Mouse (Mus musculus) lung, adult 2 months (tissue): ENCODE data around the gene Nccrp1. TPM values are rescaled to one million over a fixed set of nuclear protein-coding genes. Genes with fewer than 3 reads are reported as not detected.

Experiments used
- DNase-seq: peaks from one replicate; pipeline ENCODE4 v3.0.0; 2022
- H3K4me1 ChIP-seq: fragments of 200-500 bp; 2 replicates; pipeline ENCODE4 v1.6.1; 2011; ENCODE audit warnings: low read length; ENCODE audit not compliant: control insufficient read depth, insufficient read depth
- H3K4me3 ChIP-seq: fragments of 200-500 bp; replicated peaks from 2 replicates; pipeline ENCODE3; 2011; ENCODE audit warnings: low read depth, mild to moderate bottlenecking, control low read depth, low read length; ENCODE audit errors: extremely low read depth
- CTCF ChIP-seq: fragments of 200-500 bp; IDR thresholded peaks from 2 replicates; pipeline ENCODE4 v1.5.1; 2011; ENCODE audit warnings: mild to moderate bottlenecking, low read length, control low read depth; ENCODE audit not compliant: insufficient read depth
- POLR2A ChIP-seq: fragments of 200-500 bp; IDR thresholded peaks from 2 replicates; pipeline ENCODE4 v1.6.1; 2011; ENCODE audit warnings: low read depth, mild to moderate bottlenecking, control low read depth, low read length, borderline replicate concordance; ENCODE audit errors: extremely low read depth
- WGBS: fragments of 180-500 bp; shearing (Covaris S2); methylation state at CpG from one replicate; pipeline ENCODE4 v1.1.7; 2018; 5-methylcytosine and 5-hydroxymethylcytosine counted together
- polyA plus RNA-seq: library from polyadenylated mRNA; depleted of rRNA; stranded (reverse); fragments of >200 nt; gene quantifications from 2 replicates; pipeline ENCODE4 v1.2.3, GENCODE M21; 2012; rRNA removed

Gene Nccrp1
- 0.53 and 27.0 TPM in 2 replicates for polyA plus RNA-seq

DNA sequence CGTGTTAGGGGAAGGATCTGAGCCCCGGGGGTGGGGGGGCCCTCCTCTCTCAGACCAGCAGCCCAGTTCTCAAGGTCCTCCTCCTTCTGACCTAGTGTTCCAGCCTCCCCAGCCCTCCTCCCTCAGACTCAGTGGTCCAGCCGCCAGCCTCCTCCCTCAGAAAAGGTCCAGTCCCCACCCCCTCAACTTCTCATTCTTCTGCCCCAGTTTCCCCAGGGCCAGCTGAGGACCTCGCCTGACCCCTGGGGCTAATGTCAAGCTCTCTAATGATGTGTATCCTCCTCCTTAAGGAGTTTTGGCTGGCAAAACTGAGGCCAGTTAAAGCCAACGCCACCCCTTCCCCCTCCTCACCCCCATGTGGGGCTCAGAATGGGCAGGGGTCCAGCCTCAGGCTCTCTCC is at the start of gene Nccrp1:
TSS of gene Nccrp1 (minus strand) at position 101 of the 400 bp plus-strand sequence.
- WGBS = 8% methylated on average over 5 of the region's 5 CpGs
- TF ChIP-seq POLR2A (no peak), CTCF (no peak)
- no peak for DNase-seq
- Histone ChIP-seq H3K4me1 (no peaks in the 10 kb centered on the region), H3K4me3 (no peak within 1 kb of the TSS)

DNA sequence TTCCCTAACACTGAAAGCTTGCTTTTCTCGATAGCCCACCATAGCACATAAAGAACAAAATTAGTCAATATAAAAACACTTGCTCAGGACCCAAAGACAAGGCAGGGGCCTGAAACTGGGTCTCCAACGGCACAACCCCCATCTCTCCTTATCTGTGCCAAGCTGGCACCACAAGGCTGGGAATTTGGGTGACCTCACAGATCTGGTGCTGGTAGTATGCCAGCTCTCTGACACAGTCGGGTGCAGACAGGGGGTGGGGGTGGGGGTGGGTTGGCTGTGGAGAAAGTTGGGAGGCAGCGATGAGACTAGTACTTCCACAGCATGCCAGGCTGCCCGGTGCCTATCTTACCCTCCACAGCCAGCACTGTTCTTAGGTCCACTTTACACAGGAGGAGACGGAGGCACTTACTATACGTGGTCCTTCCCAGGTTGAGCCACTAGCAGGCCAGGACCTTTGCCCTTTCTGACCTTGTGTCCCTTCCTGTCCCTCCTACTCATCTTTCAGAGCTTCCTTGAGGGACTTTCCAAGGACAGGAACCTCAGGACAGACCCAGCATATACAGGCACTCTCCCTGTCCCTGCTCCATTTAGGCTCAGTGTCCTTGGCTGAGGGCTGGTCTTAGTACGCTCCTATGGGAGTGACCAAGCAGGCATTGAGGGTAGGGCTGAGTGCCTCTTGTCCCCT is 48.8 kb upstream of the Nccrp1 start:
- Histone ChIP-seq H3K4me3 (no peak overlapping the region), H3K4me1 (peaks cover 45% of the 10 kb centered on the region)
- no peak for DNase-seq
- TF ChIP-seq POLR2A (no peak), CTCF (no peak)
- WGBS = 36% methylated on average over 8 of the region's 8 CpGs

DNA sequence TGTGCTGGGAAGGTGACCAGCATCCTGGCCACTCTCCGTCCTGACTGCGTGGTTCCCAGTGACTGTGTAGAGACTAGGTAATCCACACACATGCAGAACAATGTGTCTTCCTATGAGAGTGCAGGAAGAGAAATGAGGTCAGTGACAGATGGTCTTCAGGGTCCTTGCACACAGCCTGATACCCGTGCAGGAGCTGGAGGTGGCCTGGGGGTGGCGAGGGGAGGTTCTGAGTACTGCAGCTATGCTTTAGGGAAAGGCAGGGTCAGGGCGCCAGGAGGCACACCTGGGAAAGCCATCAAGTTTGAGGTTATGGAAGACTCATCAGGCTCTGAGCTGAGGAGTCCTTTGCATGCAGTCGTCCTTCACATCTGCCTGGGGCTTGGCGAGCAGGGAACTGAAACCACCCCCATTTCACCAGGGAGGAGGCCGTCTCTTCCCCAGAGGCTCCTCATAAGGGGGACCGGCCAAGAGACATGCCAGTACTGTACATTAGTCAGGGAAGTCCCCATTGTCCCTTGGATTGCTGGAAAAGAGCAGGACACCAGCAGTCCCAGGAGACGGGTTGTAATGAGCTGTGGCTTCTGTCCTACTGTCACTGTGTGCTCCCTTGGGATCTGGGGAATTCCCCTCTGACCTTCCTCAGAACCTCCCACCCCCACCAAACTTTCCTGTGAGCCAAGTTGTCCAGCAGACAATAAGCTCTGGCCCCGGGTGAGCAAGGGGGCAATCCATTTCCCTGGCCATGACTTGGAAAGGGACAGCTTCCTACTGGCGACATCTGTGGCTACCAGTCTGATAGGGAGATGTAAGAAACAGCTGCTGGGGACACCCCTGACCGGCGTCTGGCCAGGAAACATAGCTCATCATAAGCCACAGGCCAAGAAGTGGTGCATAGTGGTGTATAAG is 46.4 kb upstream of the Nccrp1 start:
- TF ChIP-seq CTCF (no peak), POLR2A (no peak)
- 30% methylated on average over 14 of the region's 14 CpGs for WGBS
- no peak for DNase-seq
- H3K4me1 ChIP-seq = peaks cover 45% of the 10 kb centered on the region
- H3K4me3 ChIP-seq = no peak overlapping the region

DNA sequence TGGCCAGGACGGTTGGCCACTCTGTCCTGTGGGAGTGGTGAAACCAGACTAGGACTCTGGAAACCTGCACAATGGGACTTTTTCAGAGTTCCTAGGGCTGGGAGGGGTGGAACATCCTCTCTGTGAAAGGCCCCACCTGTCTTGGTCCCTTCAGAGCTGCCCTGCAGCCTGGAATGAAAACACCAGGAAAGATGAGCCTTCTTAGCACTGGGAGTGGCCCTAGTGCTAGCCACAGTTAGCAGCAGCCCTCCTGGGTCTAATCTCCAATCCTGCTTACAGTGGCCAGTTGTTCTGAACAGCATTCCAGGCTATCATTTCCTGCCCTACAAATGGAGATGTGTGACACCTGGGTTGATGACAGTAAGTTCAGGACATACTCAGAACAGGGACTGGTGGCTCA is 44.8 kb upstream of the Nccrp1 start:
- 43% methylated on average over 1 of the region's 1 CpGs for WGBS
- DNase-seq = no peak

DNA sequence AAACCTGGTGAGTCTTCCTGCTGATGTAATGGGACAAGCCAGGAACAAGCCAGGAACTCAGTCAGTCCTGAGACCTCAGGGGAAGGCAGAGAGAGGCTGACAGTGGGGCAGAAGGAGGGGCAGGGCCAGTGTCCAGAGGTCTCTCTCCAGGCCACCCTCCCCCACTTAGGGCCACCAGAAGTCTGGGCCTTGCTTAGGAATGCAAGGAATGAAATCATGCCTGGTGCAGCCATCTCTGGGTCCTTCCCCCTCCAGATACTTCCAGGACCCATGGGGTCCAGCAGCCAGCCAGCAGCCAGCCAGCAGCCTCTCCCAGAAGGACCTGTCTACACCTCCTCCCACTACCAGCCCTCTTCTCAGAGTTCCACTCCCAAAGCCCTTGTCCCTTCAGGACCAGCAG is 40.6 kb upstream of the Nccrp1 start:
- peaks cover 48% of the 10 kb centered on the region for H3K4me1 ChIP-seq
- peak; percentile 28 for DNase-seq
- TF ChIP-seq CTCF (no peak), POLR2A (no peak)
- H3K4me3 ChIP-seq = no peak overlapping the region

More for the DNA sequence above, 44.8 kb upstream of the Nccrp1 start:
- H3K4me1 ChIP-seq = peaks cover 58% of the 10 kb centered on the region
- TF ChIP-seq POLR2A (no peak), CTCF (no peak)
- H3K4me3 ChIP-seq = no peak overlapping the region

DNA sequence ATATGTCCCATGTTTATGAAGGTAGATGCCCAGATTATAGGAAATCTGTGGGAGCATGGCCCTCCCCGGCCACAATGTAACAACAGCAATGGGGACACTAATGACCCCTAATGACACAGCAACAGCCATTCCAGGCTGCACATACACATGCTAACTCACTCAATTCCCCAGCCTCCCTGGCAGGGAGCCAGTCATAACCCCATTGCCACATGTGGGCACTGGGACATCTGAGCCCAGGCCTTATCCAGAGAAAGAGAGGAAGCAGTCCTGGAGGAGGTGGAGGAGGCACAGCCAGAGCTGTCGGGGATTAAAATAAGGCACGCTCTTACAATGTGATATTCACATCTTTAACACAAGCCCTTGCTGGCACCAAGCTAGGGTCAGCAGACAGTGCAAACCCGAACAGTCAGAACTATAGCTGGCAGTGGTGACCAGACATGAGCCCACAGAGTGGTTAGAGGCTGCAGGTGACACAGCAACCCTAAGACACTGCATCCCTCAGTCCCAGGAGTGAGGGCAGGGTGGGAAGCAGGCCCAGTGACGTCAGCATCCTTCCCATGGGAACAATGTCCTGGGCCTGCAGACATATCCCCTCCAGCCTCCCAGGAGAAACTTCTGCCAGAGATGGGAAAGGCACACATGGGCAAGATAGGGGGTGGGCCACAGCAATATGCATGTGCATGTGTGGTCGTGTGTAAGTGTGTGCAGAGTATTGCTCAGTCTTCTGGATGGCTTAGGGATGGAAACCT is 39.8 kb upstream of the Nccrp1 start:
- TF ChIP-seq POLR2A = no peak
- no peak for TF ChIP-seq CTCF
- 36% methylated on average over 6 of the region's 6 CpGs for WGBS
- Histone ChIP-seq H3K4me3 (no peak overlapping the region), H3K4me1 (peaks cover 45% of the 10 kb centered on the region)
- no peak for DNase-seq

DNA sequence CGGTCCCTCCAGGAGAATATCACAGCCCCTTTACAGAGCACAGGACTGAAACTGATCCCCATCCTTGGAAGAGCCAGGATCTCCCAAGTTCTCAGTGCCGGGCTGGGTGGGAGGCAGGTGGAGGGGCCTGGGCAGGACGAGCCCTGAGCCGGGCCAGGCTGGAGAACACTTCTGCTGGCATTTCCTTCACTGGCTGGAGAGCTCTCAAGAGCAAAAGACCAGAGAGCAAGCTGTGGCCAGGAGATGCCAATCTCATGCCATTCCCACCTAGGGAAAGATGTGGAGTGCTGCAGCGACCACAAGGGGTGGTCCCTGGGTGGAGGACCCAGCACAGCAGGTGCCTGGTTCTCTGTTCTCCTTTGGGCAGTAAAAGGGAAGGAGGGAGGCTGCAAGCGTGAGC is 37.9 kb upstream of the Nccrp1 start:
- peaks cover 43% of the 10 kb centered on the region for H3K4me1 ChIP-seq
- no peak for TF ChIP-seq POLR2A
- no peak for TF ChIP-seq CTCF
- WGBS = 37% methylated on average over 6 of the region's 6 CpGs
- peak; percentile 50 for DNase-seq
- no peak overlapping the region for H3K4me3 ChIP-seq

DNA sequence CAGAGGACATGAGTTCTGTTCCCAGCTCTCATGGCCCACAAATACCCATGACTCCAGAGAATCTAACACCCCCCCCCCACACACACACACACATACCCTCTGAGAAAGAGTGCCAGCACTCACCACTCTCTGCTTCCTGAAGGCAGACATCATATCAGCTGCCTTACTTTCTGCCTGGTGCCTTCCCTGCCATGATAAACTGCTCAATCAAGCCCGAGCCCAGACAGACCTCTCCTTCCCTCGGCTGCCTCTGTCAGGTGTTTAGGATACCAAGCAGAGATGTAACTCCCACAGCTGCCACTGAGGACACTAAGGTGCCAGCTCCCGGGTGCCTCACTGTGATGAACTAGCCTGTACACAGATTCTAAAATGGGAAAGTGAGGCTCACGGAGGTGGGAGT is 37.4 kb upstream of the Nccrp1 start:
- peaks cover 48% of the 10 kb centered on the region for H3K4me1 ChIP-seq
- 48% methylated on average over 4 of the region's 4 CpGs for WGBS
- DNase-seq = no peak
- TF ChIP-seq CTCF (no peak), POLR2A (no peak)
- H3K4me3 ChIP-seq = no peak overlapping the region
